Mouse (Mus musculus) thymus, adult 2 months (tissue): ENCODE results near the gene Cemip2. TPM values are rescaled to one million over a fixed set of nuclear protein-coding genes. Genes with fewer than 3 reads are reported as not detected.

Experiments used
- DNase-seq: peaks from one replicate; pipeline ENCODE4 v3.0.0; 2021
- H3K27ac ChIP-seq: fragments of 200-500 bp; 2 replicates; pipeline ENCODE4 v1.5.1; 2012; ENCODE audit warnings: low read length, control low read depth; ENCODE audit not compliant: control insufficient read depth, insufficient read depth
- H3K27me3 ChIP-seq: fragments of 200-500 bp; 2 replicates; pipeline ENCODE4 v1.6.1; 2012; ENCODE audit warnings: mild to moderate bottlenecking, low read length, moderate library complexity, mixed read lengths; ENCODE audit not compliant: control insufficient read depth, insufficient read depth
- H3K36me3 ChIP-seq: fragments of 200-500 bp; 2 replicates; pipeline ENCODE4 v1.6.1; 2012; ENCODE audit warnings: mild to moderate bottlenecking, low read length, moderate library complexity; ENCODE audit not compliant: control insufficient read depth, insufficient read depth
- H3K4me1 ChIP-seq: fragments of 200-500 bp; replicated peaks from 2 replicates; pipeline ENCODE4 v1.6.1; 2012; ENCODE audit warnings: low read length; ENCODE audit not compliant: control insufficient read depth, insufficient read depth
- H3K4me3 ChIP-seq: fragments of 200-500 bp; 2 replicates; pipeline ENCODE4 v1.5.1; 2012; ENCODE audit warnings: mild to moderate bottlenecking, low read length, control low read depth, moderate library complexity; ENCODE audit not compliant: control insufficient read depth, insufficient read depth
- CTCF ChIP-seq: fragments of 200-500 bp; IDR thresholded peaks from 2 replicates; pipeline ENCODE4 v1.5.1; 2012; ENCODE audit warnings: mild to moderate bottlenecking, control low read depth, low read length, moderate library complexity, borderline replicate concordance; ENCODE audit not compliant: control insufficient read depth, poor library complexity, insufficient read depth; ENCODE audit errors: extremely low read depth
- POLR2A ChIP-seq: fragments of 200-500 bp; IDR thresholded peaks from 2 replicates; pipeline ENCODE4 v1.6.1; 2012; ENCODE audit warnings: mild to moderate bottlenecking, low read length, control low read depth, moderate library complexity; ENCODE audit not compliant: control insufficient read depth, poor library complexity, insufficient read depth; ENCODE audit errors: extremely low read depth
- WGBS: fragments of 180-500 bp; shearing (Covaris S2); methylation state at CpG from one replicate; pipeline ENCODE4 v1.1.7; 2018; 5-methylcytosine and 5-hydroxymethylcytosine counted together
- polyA plus RNA-seq: library from polyadenylated mRNA; depleted of rRNA; stranded (reverse); fragments of >200 nt; gene quantifications from 2 replicates; pipeline ENCODE4 v1.2.3, GENCODE M21; 2012

Cemip2 gene
- polyA plus RNA-seq, 1 experiment, result 3.1 TPM

DNA sequence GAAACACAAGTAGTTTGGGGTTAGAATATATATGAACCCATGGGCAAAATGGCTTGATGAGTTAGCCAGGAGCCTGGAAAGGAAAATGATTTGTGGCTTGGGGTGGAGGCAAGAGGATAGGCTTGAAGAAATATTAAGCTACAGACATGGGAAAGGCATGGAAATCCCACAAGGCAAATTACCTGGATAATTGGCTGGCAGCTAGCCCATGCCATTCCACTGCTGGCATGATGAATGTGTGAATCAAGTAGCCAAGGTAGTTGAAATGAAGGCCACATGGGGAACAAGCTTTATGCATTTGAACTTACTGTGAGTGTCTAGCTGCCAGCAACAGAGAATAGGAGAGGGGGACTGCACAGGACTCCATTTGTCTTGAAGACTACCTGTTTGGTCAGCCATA, 16.5 kb upstream of the Cemip2 start:
- H3K36me3 ChIP-seq, result no peaks in the 10 kb centered on the region
- H3K4me1 ChIP-seq, result no peaks in the 10 kb centered on the region
- H3K27me3 ChIP-seq, result no peaks in the 10 kb centered on the region
- no peak overlapping the region for H3K4me3 ChIP-seq
- TF ChIP-seq POLR2A (no peak), CTCF (no peak)
- no peak for DNase-seq
- H3K27ac ChIP-seq, result no peak overlapping the region

DNA sequence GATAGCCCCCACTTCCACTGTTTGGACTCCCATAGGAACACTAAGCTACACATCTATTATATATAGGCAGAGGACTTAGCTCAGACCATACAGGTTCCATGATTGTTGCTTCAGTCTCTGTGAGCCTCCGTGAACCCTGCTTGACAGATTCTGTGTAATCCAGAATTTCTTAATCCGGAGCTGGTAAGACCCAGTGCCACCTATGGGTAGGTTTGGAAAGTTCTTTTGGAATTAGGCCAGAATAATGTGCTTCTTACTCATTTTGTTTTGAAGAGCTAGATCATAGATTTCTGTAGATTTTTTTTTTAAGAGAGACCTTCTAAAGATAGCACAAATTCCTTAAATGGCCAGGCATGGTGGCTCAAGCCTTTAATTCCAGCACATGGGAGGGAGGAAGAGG, 14.1 kb upstream of the Cemip2 start:
- TF ChIP-seq POLR2A (no peak), CTCF (no peak)
- Histone ChIP-seq H3K4me3 (no peak overlapping the region), H3K27me3 (no peaks in the 10 kb centered on the region), H3K36me3 (no peaks in the 10 kb centered on the region), H3K4me1 (no peaks in the 10 kb centered on the region), H3K27ac (no peak overlapping the region)
- DNase-seq, result no peak
- 87% methylated on average over 2 of the region's 2 CpGs for WGBS

DNA sequence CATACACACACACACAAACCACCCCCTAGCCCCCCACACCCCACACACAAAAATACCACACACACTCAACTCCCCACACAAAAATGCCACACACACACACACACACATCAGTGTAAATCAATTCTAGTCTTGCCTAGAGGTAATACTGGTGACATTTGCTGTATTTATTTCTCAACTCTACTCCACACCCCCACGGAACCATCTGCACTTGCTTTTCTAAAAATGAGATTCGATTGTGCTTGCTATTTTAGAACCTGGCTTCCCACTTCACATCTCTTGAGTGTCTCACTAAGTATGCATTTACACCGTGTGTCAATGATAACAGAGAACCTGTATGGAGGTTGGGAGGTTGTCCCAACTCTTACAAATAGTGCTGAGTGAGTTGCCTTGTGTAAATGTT, 13.4 kb upstream of the Cemip2 start:
- Histone ChIP-seq H3K36me3 (no peaks in the 10 kb centered on the region), H3K4me1 (no peaks in the 10 kb centered on the region), H3K27me3 (no peaks in the 10 kb centered on the region), H3K27ac (no peak overlapping the region), H3K4me3 (no peak overlapping the region)
- WGBS, result 82% methylated on average over 3 of the region's 3 CpGs
- no peak for DNase-seq
- no peak for TF ChIP-seq CTCF
- no peak for TF ChIP-seq POLR2A

DNA sequence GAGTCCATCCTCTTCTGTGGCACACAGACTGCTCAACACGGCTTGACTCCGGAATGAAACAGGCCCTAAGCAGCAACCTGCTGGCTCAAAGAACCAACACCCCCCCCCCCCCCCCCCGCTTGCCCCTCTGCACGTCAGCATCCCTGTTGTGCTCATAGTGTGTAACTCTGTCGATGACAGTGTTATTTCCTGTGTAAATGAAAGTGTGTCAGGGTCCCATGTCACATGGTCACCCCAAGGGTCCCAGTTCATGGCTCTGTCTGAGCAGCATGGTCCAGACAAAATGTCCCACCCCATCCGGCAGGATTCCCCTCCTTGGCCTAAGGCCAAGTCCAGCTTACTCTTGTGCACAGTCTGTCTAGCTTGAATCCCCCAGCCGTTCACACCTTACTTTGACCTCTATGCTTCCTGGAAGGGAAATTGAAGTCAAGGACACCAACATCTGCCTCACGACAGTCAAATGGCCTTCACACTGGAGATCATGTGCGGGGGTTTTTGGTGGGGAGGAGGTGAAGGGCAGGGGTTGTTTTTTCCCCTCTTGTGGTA, 10.6 kb upstream of the Cemip2 start:
- Histone ChIP-seq H3K4me3 (no peak overlapping the region), H3K27ac (no peak overlapping the region), H3K27me3 (no peaks in the 10 kb centered on the region), H3K4me1 (no peaks in the 10 kb centered on the region), H3K36me3 (no peaks in the 10 kb centered on the region)
- no peak for TF ChIP-seq CTCF
- TF ChIP-seq POLR2A, result no peak
- 76% methylated on average over 9 of the region's 9 CpGs for WGBS
- no peak for DNase-seq

DNA sequence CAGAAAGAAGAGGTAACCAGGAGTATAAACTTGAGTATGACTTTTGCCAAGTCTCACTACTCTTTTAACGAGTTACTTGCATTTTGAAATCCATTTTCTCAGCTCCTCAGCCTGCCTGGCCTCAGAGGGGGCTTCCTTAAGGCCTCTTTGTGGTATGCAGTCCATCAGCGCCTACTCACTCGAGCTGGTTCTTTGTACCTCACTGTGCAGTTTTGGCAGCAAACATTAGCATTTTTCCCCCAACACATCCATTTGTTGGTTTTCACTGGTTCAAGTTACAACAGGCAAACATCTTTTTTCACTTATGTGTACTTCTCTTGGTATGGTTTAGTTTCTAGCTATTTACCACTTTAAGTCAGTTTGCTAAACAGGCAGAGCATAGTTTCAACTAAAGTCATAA, 8.3 kb upstream of the Cemip2 start:
- H3K36me3 ChIP-seq, result no peaks in the 10 kb centered on the region
- H3K4me3 ChIP-seq, result no peak overlapping the region
- H3K27me3 ChIP-seq, result no peaks in the 10 kb centered on the region
- H3K4me1 ChIP-seq, result no peaks in the 10 kb centered on the region
- no peak overlapping the region for H3K27ac ChIP-seq
- DNase-seq, result no peak
- 87% methylated on average over 3 of the region's 3 CpGs for WGBS
- TF ChIP-seq POLR2A (no peak), CTCF (no peak)

DNA sequence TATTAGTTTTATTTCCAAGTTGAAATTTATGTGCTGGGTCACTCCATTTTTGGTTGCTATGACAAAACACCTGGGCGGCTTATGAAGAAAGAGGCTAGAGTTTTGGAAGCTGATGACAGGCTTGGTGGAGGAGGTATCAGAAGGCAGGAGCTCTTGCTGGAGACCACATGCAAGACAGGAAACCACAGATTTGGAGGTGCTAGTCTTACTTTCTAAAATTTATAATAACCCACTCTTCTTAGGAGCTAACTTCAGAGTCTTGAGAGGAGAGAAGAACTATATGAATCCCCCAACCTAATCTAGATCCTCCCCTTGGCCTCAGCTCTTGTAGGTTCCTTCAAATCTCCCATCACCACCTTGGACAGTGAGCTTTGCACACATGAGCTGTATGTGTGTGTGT, 6.6 kb upstream of the Cemip2 start:
- WGBS, result 27% methylated on average over 1 of the region's 1 CpGs
- Histone ChIP-seq H3K27ac (no peak overlapping the region), H3K4me1 (no peaks in the 10 kb centered on the region), H3K36me3 (no peaks in the 10 kb centered on the region), H3K4me3 (no peak overlapping the region), H3K27me3 (no peaks in the 10 kb centered on the region)
- TF ChIP-seq CTCF (no peak), POLR2A (no peak)
- no peak for DNase-seq

DNA sequence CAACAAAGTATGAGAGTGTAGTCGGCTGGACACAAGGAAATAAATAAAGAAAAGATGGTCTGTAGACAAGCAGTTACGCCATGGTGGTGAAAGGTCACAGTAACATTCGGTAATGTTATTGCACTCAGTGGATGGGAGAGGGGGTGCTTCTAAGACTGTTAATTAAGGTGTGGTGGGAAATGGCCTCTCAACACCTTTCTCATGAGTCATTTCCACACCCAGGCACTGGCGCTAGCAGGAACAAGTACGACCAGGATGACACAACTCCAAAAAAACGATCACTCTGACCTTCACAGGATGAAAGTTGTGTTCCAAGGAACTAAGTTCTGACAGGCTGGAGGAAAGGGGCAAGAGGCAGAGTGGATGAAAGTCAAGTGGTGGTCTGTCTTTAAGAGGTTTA, 4.5 kb upstream of the Cemip2 start:
- Histone ChIP-seq H3K4me1 (peaks cover 10% of the 10 kb centered on the region), H3K27me3 (no peaks in the 10 kb centered on the region), H3K27ac (no peak overlapping the region), H3K36me3 (no peaks in the 10 kb centered on the region), H3K4me3 (no peak overlapping the region)
- 78% methylated on average over 6 of the region's 6 CpGs for WGBS
- TF ChIP-seq POLR2A, result no peak
- no peak for TF ChIP-seq CTCF
- DNase-seq, result no peak
